ENCODE assay signal across 8 mouse cellular contexts in the genomic region with DNA sequence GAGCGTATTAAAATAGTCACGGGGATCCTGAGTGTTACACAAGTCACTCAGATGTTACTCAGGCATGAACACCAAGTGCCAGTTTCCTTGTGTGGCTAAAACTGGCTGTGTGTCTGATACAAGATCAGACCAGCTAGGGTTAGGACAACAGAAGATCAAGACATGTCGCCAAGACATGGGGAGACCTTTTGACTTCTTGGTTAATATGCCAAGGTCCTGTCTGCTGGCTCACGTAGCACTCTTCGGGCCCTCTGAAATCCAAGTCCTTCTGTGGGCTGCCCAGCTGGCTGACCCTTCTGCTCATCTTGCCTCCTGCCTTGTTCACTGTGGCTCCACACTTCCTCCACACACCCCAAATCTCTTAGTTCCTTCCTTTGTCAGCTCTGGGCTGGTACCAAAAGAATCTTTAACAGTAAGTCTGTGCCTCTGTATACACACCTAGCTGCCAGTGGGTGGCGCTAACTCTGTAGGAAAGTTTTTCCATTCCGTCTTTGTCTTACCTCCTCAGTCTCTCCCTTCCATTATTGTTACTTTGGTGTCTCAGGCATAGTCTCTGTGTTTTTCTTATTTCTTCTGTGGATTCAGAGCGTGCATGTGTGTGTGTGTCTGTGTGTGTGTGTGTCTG. TPM values are rescaled to one million over a fixed set of nuclear protein-coding genes. Genes with fewer than 3 reads are reported as not detected.
DNase-seq lines count a peak whose midpoint lies in the region; ATAC-seq and TF ChIP-seq lines count a peak whose summit lies in the region.

No protein-coding gene starts in this region.

- TF ChIP-seq CTCF in layer of hippocampus, adult 2 months (conservative IDR thresholded peaks at IDR 0.05): peak; percentile 79

- ATAC-seq in inflammation-experienced regulatory T-cells, adult 6 months: no peak

- DNase-seq in layer of hippocampus, adult 2 months (ENCODE audit: low spot score in 2 of 2): peak in 1 of 2 experiments; percentile 38
- DNase-seq in layer of hippocampus, adult 9-11 months: no peak
- DNase-seq in ES-CJ7 (ENCODE audit: low read depth, low spot score) (peak; percentile 60), R1 (ENCODE audit: low read depth, low spot score) (peak; percentile 75)
- peak; percentile 35 for DNase-seq in kidney, postnatal 14 days
- DNase-seq in cerebellum, adult 9-11 months: no peak
- DNase-seq in yolk sac, embryonic 10.5 days (ENCODE audit: low spot score): no peak

- no peak overlapping the region for H3K4me3 ChIP-seq in layer of hippocampus, adult 2 months

- no peak overlapping the region for H3K27ac ChIP-seq in layer of hippocampus, adult 2 months

RNA-seq across cellular contexts. Expression of a gene that starts 38.5 kb away (rescaled TPM):
- total RNA-seq in layer of hippocampus, adult 2 months (2021): 10 to 100 TPM; 76.6 to 92.1 TPM
- 1 to 10 TPM in 2 of 3 experiments, under 1 TPM in 1; 0.98 to 3.4 (median 2.8) TPM for polyA plus RNA-seq in inflammation-experienced regulatory T-cells, adult 6 months (2017; shearing (Covaris generic))

Comparison
In these comparisons a context has a peak if more than half of its experiments do, and no peak if none do; other contexts are left out.
1. DNase-seq: peak in ES-CJ7 (single experiment), R1 (single experiment) and kidney, postnatal 14 days (single experiment); none in layer of hippocampus, adult 9-11 months (single experiment), cerebellum, adult 9-11 months (single experiment) and yolk sac, embryonic 10.5 days (single experiment).